Mouse (Mus musculus): ENCODE results near the gene Casp7. TPM values are rescaled to one million over a fixed set of nuclear protein-coding genes. Genes with fewer than 3 reads are reported as not detected.

Casp7 gene
- polyA plus RNA-seq, 1 experiment from 2014 or later = 19.6 TPM

DNA sequence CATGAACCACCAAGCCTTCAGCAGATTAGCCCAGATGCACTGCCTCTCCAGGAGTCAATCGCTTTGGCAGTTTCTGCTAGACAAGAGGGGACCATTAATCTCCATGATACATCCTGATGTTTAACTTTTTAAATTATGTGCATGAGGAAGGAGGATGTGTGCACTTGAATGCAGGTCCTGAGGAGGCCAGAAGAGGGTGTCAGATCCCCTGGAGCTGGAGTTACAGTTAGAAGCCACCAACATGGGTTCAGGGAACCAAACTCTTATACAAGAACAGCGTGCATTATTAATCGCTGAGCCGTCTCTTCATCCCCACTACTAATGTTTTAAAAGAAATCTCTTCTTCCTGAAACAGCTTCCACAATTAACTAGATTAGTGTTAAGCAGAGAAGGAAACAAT, 51.9 kb downstream of the Casp7 start:
- Histone ChIP-seq H3K4me3 (ENCODE audit: low read depth, low read length) (no peak overlapping the region), H3K36me3 (ENCODE audit: control insufficient read depth, insufficient read depth, low read length) (no peaks in the 10 kb centered on the region)

DNA sequence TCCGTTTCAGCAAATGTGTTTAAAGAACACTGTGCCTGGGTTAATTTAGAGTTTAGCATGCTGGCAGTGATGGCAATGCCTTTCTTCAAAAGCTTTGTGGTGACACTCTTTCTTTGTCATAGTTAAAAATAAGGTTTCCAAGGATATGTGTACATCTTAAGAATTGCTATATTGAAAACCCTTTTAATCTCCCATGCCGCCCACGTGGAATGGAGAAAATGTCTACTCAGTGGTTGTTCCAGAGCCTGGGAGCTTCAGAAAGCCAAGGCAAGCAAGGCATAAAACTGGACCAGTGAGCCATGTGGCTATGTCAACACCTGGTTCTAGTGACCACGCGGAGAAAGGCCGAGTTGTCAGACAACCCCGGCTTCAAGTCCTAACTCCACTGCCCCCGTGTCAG, 52.6 kb downstream of the Casp7 start:
- H3K27ac ChIP-seq (ENCODE audit: low read depth, low read length) = no peak overlapping the region
- H3K9ac ChIP-seq (ENCODE audit: low read length) = no peak overlapping the region
- DNase-seq (ENCODE audit: low spot score) = no peak
- H3K9me3 ChIP-seq (ENCODE audit: control insufficient read depth, low read length) = no peaks in the 10 kb centered on the region
- no peaks in the 10 kb centered on the region for H3K4me1 ChIP-seq (replicated peaks; ENCODE audit: control insufficient read depth, insufficient read depth, low read length)
- ATAC-seq (replicated peaks; ENCODE audit: low FRiP score) = no peak
- no peaks in the 10 kb centered on the region for H3K36me3 ChIP-seq (ENCODE audit: control insufficient read depth, insufficient read depth, low read length)
- H3K27me3 ChIP-seq (ENCODE audit: control insufficient read depth, insufficient read depth, low read length) = no peaks in the 10 kb centered on the region
- WGBS = 92% methylated on average over 8 of the region's 8 CpGs
- H3K4me3 ChIP-seq (ENCODE audit: low read depth, low read length) = no peak overlapping the region
- H3K4me2 ChIP-seq (ENCODE audit: low read depth, low read length, severe bottlenecking) = no peak overlapping the region

More for the DNA sequence above, 51.9 kb downstream of the Casp7 start:
- WGBS = 96% methylated on average over 4 of the region's 4 CpGs
- Histone ChIP-seq H3K9me3 (ENCODE audit: control insufficient read depth, low read length) (no peaks in the 10 kb centered on the region), H3K27me3 (ENCODE audit: control insufficient read depth, insufficient read depth, low read length) (no peaks in the 10 kb centered on the region), H3K4me1 (replicated peaks; ENCODE audit: control insufficient read depth, insufficient read depth, low read length) (no peaks in the 10 kb centered on the region), H3K27ac (ENCODE audit: low read depth, low read length) (no peak overlapping the region), H3K4me2 (ENCODE audit: low read depth, low read length, severe bottlenecking) (no peak overlapping the region), H3K9ac (ENCODE audit: low read length) (no peak overlapping the region)
- no peak for ATAC-seq (replicated peaks; ENCODE audit: low FRiP score)
- DNase-seq (ENCODE audit: low spot score) = no peak

DNA sequence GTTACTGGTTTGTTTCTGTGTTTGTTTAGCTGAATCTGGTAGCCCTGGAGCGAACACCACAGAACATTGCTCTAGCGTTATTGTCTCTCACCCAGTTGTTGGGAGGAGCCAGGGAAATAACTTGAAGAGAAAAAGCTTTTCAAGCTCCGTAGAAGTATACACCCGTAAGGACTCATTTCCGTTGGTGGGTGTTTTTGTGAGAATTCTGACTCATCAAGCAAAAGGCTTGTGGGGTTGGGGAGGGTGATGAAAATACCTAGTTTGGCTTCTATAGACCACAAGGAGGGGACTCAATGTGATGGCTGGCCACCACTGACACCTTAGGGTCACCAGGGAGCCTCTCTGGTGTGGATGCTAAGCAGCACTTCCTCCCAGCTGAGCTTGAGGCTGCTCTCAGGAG, 54.0 kb downstream of the Casp7 start:
- WGBS = 90% methylated on average over 5 of the region's 5 CpGs
- ATAC-seq (replicated peaks; ENCODE audit: low FRiP score) (no peak), DNase-seq (ENCODE audit: low spot score) (no peak)
- Histone ChIP-seq H3K4me3 (ENCODE audit: low read depth, low read length) (no peak overlapping the region), H3K4me2 (ENCODE audit: low read depth, low read length, severe bottlenecking) (no peak overlapping the region), H3K9me3 (ENCODE audit: control insufficient read depth, low read length) (no peaks in the 10 kb centered on the region), H3K36me3 (ENCODE audit: control insufficient read depth, insufficient read depth, low read length) (no peaks in the 10 kb centered on the region), H3K4me1 (replicated peaks; ENCODE audit: control insufficient read depth, insufficient read depth, low read length) (no peaks in the 10 kb centered on the region), H3K27me3 (ENCODE audit: control insufficient read depth, insufficient read depth, low read length) (no peaks in the 10 kb centered on the region), H3K27ac (ENCODE audit: low read depth, low read length) (no peak overlapping the region), H3K9ac (ENCODE audit: low read length) (no peak overlapping the region)

DNA sequence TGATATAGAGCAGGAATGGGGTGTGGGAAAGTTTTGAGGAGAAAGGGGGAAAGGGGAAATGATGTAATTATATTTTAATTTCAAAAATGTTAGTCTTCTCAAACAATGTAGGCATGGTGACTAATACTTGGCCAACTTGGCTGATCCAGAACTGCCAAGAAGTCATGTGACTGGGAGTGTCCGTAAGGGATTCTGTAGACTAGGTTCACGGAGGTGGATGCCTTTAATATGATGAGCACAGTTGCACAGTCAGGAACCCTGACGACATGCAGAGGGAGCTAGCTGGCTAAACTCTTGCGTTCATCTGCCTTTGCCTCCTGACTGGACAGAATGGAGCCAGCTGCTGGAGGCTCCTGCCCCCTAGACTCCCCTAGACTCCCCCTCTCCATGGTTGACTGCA, 54.9 kb downstream of the Casp7 start:
- DNase-seq (ENCODE audit: low spot score) (no peak), ATAC-seq (replicated peaks; ENCODE audit: low FRiP score) (no peak)
- WGBS = 88% methylated on average over 4 of the region's 4 CpGs
- Histone ChIP-seq H3K4me2 (ENCODE audit: low read depth, low read length, severe bottlenecking) (no peak overlapping the region), H3K4me3 (ENCODE audit: low read depth, low read length) (no peak overlapping the region), H3K9ac (ENCODE audit: low read length) (no peak overlapping the region), H3K27ac (ENCODE audit: low read depth, low read length) (no peak overlapping the region), H3K36me3 (ENCODE audit: control insufficient read depth, insufficient read depth, low read length) (no peaks in the 10 kb centered on the region), H3K9me3 (ENCODE audit: control insufficient read depth, low read length) (no peaks in the 10 kb centered on the region), H3K27me3 (ENCODE audit: control insufficient read depth, insufficient read depth, low read length) (no peaks in the 10 kb centered on the region), H3K4me1 (replicated peaks; ENCODE audit: control insufficient read depth, insufficient read depth, low read length) (no peaks in the 10 kb centered on the region)

DNA sequence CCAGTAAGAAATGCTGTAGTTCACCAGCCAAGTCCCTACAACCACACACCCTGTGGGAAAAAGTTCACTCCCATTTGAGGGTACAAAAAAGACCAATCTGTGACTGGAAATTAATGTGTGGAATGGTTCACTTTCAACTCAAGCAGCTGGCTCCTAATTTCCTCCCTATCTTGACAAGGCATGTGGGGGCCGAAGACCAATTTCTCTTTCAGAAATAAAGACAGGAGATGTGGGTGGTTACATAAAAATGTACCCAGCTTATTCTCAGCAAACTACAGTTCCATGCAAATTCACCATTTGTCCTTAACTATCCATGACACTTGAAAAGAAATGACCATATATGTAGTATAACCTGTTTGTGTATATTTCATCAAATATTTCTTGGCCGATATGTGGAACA, 55.5 kb downstream of the Casp7 start:
- Histone ChIP-seq H3K9me3 (ENCODE audit: control insufficient read depth, low read length) (no peaks in the 10 kb centered on the region), H3K9ac (ENCODE audit: low read length) (no peak overlapping the region), H3K36me3 (ENCODE audit: control insufficient read depth, insufficient read depth, low read length) (no peaks in the 10 kb centered on the region), H3K4me2 (ENCODE audit: low read depth, low read length, severe bottlenecking) (no peak overlapping the region), H3K4me3 (ENCODE audit: low read depth, low read length) (no peak overlapping the region), H3K4me1 (replicated peaks; ENCODE audit: control insufficient read depth, insufficient read depth, low read length) (no peaks in the 10 kb centered on the region), H3K27me3 (ENCODE audit: control insufficient read depth, insufficient read depth, low read length) (no peaks in the 10 kb centered on the region), H3K27ac (ENCODE audit: low read depth, low read length) (no peak overlapping the region)
- no peak for DNase-seq (ENCODE audit: low spot score)
- WGBS = 94% methylated on average over 2 of the region's 2 CpGs
- no peak for ATAC-seq (replicated peaks; ENCODE audit: low FRiP score)

DNA sequence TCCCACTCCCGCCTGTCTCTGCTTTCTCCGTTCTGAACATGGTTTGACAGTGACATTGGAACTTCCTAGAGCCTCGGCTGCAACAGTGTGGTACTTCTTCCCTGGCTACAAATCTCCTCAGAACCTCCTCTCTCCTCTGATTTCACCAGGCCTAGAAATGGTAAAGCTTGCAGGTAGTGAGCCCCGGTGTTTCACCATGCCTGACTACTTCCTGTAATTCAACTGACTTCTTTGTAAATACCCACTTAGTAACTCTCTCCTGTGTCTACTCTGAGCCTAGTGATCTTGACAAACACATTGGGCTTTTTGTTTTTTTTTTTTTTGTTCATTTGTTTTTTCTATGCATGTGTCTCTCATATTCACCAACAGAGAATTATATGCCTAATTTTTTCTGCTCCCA, 57.9 kb downstream of the Casp7 start:
- no peak for DNase-seq (ENCODE audit: low spot score)
- ATAC-seq (replicated peaks; ENCODE audit: low FRiP score) = no peak
- Histone ChIP-seq H3K9me3 (ENCODE audit: control insufficient read depth, low read length) (no peaks in the 10 kb centered on the region), H3K4me3 (ENCODE audit: low read depth, low read length) (no peak overlapping the region), H3K36me3 (ENCODE audit: control insufficient read depth, insufficient read depth, low read length) (no peaks in the 10 kb centered on the region), H3K27me3 (ENCODE audit: control insufficient read depth, insufficient read depth, low read length) (no peaks in the 10 kb centered on the region), H3K4me1 (replicated peaks; ENCODE audit: control insufficient read depth, insufficient read depth, low read length) (no peaks in the 10 kb centered on the region), H3K4me2 (ENCODE audit: low read depth, low read length, severe bottlenecking) (no peak overlapping the region), H3K9ac (ENCODE audit: low read length) (no peak overlapping the region), H3K27ac (ENCODE audit: low read depth, low read length) (no peak overlapping the region)
- WGBS = 80% methylated on average over 4 of the region's 4 CpGs

DNA sequence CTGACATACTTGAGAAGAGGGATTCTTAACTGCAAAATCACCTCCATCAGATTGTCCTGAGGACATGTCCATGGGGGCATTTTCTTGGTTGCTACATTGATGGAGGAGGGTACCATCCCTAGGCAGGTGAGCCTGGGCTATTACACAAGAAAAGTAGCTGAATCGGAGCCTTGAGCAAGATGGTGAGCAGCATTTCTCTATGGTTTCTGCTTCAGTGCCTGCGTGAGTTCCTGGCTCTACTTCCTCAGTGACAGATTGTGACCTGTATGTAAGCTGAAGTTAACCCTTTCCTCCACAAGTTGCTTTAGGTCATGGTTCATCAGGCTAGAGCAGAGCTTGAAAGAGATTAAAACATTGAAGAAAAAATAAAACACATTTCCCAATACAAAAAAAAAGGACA, 58.4 kb downstream of the Casp7 start:
- no peaks in the 10 kb centered on the region for H3K9me3 ChIP-seq (ENCODE audit: control insufficient read depth, low read length)
- ATAC-seq (replicated peaks; ENCODE audit: low FRiP score) = no peak

DNA sequence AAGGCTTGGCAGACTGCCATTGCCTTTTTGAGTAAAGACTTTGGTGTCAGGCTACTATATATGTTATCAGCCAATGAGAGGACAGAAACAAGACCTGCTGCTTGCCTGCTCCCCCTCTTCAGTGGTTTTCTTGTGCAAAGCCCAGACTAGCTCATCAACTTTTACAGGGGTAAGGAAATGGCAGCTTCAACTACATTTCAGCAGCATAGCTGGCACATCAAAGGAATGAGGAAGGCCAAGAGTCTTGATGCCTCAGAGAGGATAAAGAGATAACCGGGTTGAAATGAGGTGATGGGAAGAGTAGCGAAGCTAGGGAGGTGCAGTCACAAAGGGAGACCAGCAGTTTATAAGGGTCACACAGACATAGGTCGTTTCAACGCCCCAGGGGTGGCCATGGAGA, 60.6 kb downstream of the Casp7 start:
- H3K27ac ChIP-seq (ENCODE audit: low read depth, low read length) = no peak overlapping the region
- DNase-seq (ENCODE audit: low spot score) = no peak
- 0 out of 2 replicates have a peak, but pooled peaks cover 2% of the 10 kb centered on the region for H3K4me1 ChIP-seq (replicated peaks; ENCODE audit: control insufficient read depth, insufficient read depth, low read length)
- H3K36me3 ChIP-seq (ENCODE audit: control insufficient read depth, insufficient read depth, low read length) = no peaks in the 10 kb centered on the region
- no peaks in the 10 kb centered on the region for H3K9me3 ChIP-seq (ENCODE audit: control insufficient read depth, low read length)
- H3K9ac ChIP-seq (ENCODE audit: low read length) = no peak overlapping the region
- WGBS = 78% methylated on average over 4 of the region's 4 CpGs
- no peak overlapping the region for H3K4me2 ChIP-seq (ENCODE audit: low read depth, low read length, severe bottlenecking)
- no peak overlapping the region for H3K4me3 ChIP-seq (ENCODE audit: low read depth, low read length)
- ATAC-seq (replicated peaks; ENCODE audit: low FRiP score) = no peak
- H3K27me3 ChIP-seq (ENCODE audit: control insufficient read depth, insufficient read depth, low read length) = no peaks in the 10 kb centered on the region

More for the DNA sequence above, 58.4 kb downstream of the Casp7 start:
- Histone ChIP-seq H3K4me1 (replicated peaks; ENCODE audit: control insufficient read depth, insufficient read depth, low read length) (0 out of 2 replicates have a peak, but pooled peaks cover 2% of the 10 kb centered on the region), H3K4me2 (ENCODE audit: low read depth, low read length, severe bottlenecking) (no peak overlapping the region), H3K4me3 (ENCODE audit: low read depth, low read length) (no peak overlapping the region), H3K27ac (ENCODE audit: low read depth, low read length) (no peak overlapping the region), H3K9ac (ENCODE audit: low read length) (no peak overlapping the region), H3K27me3 (ENCODE audit: control insufficient read depth, insufficient read depth, low read length) (no peaks in the 10 kb centered on the region), H3K36me3 (ENCODE audit: control insufficient read depth, insufficient read depth, low read length) (no peaks in the 10 kb centered on the region)
- no peak for DNase-seq (ENCODE audit: low spot score)
- 43% methylated on average over 2 of the region's 2 CpGs for WGBS

DNA sequence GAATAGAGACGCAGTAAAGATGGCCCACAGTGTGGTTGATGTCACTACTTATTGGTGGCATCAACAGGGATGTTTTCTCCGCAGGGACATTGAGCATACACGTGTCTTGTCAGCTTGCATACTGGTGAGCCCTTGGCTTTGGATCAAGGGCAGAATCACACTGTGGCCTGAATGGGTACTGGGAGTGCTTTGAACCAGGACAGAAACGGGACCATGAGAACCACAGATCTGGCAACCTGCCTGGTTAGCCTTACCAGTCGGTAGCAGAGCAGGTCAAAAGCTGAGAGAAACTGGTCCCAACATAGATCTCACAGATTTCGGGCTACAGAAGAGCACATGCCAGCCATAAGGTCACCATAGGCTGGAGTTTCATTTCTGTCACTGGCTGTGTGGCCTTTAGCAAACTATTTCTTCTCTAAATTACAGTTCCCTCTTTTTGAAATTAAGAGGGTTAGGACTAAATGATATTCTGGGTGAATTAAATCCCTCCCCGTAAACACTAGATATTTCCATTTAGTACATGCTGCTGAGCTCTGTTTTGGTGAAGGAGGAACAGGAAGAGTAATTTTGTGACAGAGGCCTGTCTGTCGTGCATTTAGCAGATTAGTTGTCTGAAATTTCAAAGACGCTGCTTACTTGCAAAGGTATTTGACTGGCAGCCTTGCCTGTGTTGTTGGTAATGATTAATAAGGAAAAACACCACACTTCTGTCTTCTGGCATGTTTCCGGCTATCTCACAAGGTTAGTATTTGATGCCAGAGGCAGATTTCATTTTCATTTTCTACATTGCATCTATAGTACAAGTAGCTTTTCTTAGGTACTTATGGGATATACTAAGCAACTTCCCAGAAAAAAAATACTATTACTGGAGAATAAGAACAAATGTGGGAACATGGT, 62.5 kb downstream of the Casp7 start:
- no peaks in the 10 kb centered on the region for H3K9me3 ChIP-seq (ENCODE audit: control insufficient read depth, low read length)
- no peaks in the 10 kb centered on the region for H3K27me3 ChIP-seq (ENCODE audit: control insufficient read depth, insufficient read depth, low read length)
- H3K4me3 ChIP-seq (ENCODE audit: low read depth, low read length) = no peak overlapping the region
- 88% methylated on average over 10 of the region's 10 CpGs for WGBS
- 0 out of 2 replicates have a peak, but pooled peaks cover 2% of the 10 kb centered on the region for H3K4me1 ChIP-seq (replicated peaks; ENCODE audit: control insufficient read depth, insufficient read depth, low read length)
- DNase-seq (ENCODE audit: low spot score) (no peak), ATAC-seq (replicated peaks; ENCODE audit: low FRiP score) (no peak)
- H3K9ac ChIP-seq (ENCODE audit: low read length) = no peak overlapping the region
- no peaks in the 10 kb centered on the region for H3K36me3 ChIP-seq (ENCODE audit: control insufficient read depth, insufficient read depth, low read length)
- H3K27ac ChIP-seq (ENCODE audit: low read depth, low read length) = no peak overlapping the region
- H3K4me2 ChIP-seq (ENCODE audit: low read depth, low read length, severe bottlenecking) = no peak overlapping the region
